Mouse (Mus musculus): ENCODE data around the gene Surf4. TPM values are rescaled to one million over a fixed set of nuclear protein-coding genes. Genes with fewer than 3 reads are reported as not detected.
A peak's percentile ranks its signal among the peaks of the same experiment; 100 is the strongest.
"Not testable (repeated sequence)": the region's sequence is repeated elsewhere in the genome, so short reads cannot be mapped to it uniquely, and the experiment has no call there.

The Surf4 gene
- total RNA-seq, 2 experiments from 2014 or later: 84.4 to 85.1 TPM

DNA sequence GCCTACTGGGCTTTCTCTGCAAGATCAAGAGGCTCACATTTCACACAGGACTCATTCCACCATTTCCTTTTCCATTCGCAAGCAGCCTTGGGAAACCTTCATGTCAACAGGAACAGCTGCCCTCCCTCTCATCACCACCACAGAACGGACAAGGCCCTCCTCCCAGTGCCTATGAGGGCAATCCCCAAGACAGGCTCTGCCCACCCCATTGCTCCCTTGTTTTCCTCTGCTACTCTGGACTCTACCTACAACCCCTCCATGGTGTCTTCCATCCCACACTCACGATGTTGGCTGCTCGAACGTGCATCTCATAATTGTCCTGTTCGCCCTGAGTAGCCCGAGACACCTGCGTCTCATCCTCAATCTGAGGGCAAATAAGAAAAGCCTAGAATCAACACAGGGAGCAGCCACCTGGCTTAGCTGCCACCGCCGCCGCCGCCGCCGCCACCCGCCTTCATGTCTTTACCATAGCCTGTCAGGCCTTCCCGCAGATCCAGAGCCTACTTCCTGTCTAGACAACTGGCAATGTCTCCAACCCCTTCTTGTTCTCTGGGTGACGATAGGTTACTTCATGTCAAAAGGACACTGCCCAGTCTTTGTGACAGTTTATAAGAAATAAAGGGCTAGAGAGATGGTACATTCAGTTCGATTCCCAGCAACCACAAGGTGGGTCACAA is 24.9 kb downstream of the Surf4 start:
- DNase-seq: no peak
- intact Hi-C loops (cut with DNase I; ENCODE audit: low total_unique reads): no loop called here

DNA sequence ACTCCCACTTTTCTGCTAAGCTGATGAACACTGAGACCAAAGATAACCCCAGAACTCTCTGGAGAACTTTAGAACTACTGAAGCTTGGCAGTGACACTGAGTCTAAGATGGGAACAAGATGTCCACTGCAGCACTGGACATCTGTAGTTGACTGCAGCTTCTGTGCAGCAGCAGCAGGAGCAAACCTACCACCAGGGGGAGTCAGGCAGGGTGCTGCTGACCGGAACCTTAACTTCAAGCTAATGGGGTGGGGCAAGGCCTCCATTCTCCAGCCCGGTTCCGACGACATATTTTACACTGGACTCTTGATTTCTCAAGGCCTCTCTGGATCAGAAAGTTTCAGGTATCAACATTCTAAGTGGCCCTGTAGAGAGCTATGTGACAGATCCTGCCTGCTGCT is 26.6 kb downstream of the Surf4 start:
- peak; percentile 55 for DNase-seq

DNA sequence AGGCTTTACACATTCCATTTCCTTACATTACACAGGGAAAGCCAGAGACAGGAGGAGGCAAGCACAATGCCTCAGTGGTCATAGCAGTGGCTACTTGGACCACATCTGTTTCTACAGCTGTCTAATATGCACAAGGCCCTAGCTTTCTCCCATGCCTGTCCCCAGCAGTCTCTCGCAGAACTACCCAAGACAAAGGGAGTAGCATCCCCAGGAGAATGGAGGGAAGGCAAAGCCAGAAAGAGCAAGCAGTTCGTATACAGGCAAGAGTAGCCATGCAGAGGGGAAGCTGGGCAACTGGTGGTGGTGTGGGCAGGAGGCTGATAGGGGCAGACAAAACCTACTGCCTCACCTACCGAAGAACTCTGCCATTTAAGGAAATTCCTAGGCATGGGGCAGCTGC is 27.3 kb downstream of the Surf4 start:
- intact Hi-C loops (cut with DNase I; ENCODE audit: low total_unique reads): no loop called here
- no peak for DNase-seq

More for the DNA sequence above, 26.6 kb downstream of the Surf4 start:
- intact Hi-C loops (cut with DNase I; ENCODE audit: low total_unique reads): no loop called here

DNA sequence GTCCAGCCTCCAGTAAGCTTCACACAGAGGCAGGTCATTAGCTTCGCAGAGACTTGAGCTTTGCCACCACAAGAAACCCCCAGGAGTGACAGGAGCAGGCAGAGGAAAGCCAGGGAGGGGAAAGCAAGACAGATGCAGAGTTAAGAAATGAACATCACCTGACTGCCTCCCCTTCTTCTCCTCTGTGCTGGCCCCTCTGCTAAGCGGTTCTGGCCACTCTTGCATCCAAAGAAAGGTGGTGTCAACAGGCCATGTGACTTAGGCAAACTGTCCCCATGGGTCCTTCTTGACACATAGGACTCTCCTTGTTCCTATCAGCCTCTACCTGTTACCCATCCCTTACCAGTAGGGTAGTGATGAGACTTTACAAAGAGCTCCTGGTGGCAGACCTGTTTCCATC is 27.8 kb downstream of the Surf4 start:
- DNase-seq: no peak
- intact Hi-C loops (cut with DNase I; ENCODE audit: low total_unique reads): no loop called here

DNA sequence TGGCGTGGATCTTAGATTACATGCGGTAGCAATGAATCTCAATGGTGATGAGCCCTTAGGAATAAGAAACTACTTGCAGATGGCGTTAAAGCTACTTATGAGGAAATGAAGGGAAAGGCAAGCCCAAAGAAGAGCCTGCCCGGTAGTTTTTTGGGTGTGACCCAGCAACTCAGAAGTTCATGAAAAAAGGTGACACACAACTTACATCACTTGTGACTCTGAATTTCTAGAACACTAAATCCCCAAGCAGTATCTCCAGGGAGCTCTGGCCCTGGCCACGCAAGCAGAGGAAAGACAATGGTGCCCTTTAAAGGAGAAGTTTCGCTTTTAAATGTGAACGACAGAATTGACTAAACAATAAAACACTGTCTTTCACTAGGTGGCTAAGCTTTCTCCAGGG is 30.4 kb downstream of the Surf4 start:
- intact Hi-C loops (cut with DNase I; ENCODE audit: low total_unique reads): no loop called here
- no peak for DNase-seq

DNA sequence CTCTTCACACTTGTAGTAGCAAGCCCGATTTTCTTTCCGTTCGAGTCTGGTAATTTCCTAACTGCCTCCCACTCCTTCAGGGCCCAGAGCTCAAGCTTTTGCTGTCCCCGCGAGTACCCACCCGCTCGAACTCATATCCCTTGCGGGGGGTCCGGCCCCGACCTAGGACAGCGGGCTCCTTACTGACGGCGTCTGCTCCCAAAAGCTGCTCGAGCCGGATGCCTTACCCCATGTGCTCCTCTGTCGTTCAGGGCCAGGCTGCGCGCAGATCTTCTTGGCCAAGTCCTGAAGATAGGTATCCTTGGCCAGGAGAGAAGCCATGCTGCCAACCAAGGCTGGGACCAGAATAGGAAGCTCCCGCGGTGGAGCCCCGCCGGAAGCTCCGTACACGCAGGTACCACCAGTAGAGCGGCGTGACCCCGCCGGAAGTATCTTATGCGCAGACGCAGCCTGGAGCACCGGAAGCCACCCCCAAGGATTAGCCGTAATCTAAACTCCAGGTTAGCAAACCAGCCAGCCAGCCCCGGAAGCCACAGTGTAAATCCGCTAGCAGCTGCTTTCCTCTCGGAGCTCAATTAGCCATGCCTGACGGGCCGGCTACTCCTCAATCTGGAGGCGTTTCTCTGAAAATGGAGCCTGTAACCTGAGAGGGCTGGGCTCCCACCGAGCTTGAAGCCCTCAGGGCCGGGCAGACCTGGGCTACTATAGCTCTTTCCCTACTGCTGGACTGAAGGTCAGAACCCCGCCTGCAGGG is 31.1 kb downstream of the Surf4 start, which contains the start of gene Surf6:
Gene Surf6, minus strand, starts transcription at position 413 of the 754 bp plus-strand sequence.
- peak; percentile 93 for DNase-seq
- intact Hi-C loops (cut with DNase I; ENCODE audit: low total_unique reads): no loop called here

DNA sequence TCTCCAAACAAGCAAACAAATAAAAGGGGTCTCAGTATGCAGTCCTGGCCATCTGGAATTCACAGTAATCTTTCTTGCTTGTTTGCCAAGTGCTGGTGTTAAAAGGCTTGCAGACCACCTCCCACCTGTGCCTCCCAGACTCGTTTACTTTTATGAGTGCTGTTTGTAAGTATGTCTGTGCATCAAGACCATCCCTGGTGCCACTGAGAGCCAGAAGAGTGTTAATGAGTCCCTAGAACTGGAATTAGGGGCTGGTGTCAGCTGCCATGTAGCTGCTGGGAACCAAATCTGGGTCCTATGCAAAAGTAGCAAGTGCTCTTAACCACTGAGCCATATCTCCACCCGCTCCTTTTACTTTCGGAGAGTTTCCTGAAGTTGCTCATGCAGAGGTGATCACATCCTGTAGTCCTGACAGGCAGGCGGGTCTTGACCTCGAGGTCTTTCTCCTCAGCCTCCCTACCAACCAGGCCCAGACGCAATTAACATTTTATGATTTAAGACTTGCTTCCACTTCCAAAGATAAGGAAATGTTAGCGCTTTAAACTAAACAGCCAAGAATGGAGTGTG is 31.8 kb downstream of the Surf4 start:
- intact Hi-C loops (cut with DNase I; ENCODE audit: low total_unique reads): no loop called here
- no peak for DNase-seq

DNA sequence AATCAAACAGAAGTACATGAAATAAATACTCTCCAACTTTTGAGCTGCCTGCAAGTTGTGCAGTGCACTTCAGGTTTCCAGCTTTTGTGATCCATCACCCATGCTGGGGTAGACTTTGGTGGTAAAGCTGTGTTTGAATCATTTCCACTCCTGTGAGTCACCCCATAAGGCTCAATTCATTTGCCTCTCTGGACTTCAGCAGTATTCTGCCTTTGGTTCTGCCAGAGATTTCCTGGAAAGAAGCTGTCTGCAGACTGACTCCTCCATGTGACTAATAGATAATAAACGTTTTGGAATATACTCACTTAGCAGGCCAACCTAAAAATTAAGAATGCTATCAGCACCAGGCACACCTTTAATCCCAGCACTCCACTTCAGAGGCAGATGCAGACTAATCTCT is 33.0 kb downstream of the Surf4 start:
- no peak for DNase-seq
- intact Hi-C loops (cut with DNase I; ENCODE audit: low total_unique reads): no loop called here

DNA sequence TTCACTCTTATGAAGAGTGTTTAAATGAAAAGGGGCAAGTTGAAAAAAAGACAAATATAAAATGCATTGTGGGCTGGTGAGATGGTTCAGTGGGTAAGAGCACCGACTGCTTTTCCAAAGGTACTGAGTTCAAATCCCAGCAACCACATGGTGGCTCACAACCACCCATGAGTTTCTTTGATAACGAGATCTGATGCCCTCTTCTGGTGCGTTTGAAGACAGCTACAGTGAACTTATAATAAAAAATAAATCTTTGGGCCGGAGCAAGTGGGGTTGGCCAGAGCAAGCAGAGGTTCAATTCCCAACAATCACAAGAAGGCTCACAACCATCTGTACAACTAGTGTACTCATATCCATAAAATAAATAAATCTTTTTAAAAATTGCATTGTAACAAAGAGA is 37.8 kb downstream of the Surf4 start:
- no peak for DNase-seq
- intact Hi-C loops (cut with DNase I; ENCODE audit: low total_unique reads): no loop called here

DNA sequence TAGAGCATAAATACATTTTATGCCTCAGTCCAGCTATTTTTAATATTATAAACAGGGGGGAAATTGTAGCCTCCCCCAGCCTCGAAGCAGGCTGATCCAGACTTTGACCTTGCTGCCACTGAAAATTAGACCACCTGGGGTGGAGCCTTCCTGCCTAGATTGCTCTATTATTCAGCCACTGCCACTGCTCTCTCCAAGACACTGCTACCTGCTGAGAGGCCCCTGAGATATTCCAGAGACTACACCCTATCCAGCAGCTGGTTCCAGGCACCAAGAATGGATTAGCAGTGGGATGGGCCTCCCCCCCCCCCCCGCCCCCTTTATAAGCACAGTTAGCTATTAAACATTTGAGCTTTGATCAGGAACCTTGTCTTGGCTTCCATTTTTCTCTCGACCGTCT is 47.6 kb downstream of the Surf4 start:
- DNase-seq; intact Hi-C loops (cut with DNase I; ENCODE audit: low total_unique reads): not testable (repeated sequence)

DNA sequence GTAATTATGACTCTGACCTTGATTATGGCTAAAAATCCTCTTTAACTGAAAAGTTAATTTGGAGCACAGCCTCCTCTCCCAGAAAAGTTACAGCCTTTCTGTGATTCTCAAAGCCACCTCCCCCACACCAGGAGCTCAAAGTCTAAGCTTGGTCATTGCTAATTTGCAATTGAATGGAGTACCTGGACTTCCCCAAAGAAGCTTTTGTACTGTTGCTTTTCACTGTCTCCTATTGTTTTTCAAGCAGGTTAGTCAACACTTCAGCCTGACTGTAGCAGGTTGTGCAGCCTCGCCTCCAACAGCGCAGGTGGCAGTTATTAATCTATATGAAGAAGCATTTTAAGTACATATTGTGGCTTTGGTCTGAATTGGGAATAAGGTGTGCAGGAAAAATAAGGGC is 48.2 kb downstream of the Surf4 start:
- intact Hi-C loops (cut with DNase I; ENCODE audit: low total_unique reads); DNase-seq: not testable (repeated sequence)

DNA sequence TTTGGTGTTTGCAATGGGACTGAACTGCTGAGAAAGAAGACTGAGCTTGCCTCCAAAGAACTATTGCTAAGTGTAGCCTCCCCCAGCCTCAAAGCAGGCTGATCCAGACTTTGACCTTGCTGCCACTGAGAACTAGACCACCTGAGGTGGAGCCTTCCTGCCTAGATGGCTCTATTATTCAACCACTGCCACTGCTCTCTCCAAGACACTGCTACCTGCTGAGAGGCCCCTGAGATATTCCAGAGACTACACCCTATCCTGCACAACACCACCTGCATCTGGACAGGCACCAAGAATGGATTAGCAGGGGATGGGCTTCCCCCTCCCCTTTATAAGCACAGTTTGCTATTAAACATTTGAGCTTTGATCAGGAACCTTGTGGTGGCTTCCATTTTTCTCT is 55.2 kb downstream of the Surf4 start:
- intact Hi-C loops (cut with DNase I; ENCODE audit: low total_unique reads): no loop called here
- no peak for DNase-seq

DNA sequence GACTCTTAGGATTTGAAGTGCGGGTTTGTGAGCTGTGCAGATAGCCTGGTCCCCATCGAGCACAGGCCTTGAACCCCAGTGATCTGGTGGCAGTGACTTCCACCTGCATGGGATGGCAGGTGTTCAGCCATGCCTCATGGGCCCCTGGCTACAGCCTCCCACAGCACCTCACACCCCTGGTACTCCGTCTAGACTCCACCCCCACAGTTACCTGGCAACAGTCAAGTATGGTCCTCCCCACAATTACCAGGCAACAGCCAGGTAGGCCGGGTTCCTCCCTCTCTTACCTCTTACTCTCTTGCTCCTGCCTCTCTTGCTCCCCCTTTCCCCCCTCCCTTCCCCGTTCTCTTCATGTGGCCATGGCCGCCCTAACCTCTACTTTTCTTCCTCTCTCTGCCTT is 63.1 kb downstream of the Surf4 start:
- DNase-seq: no peak
- intact Hi-C loops (cut with DNase I; ENCODE audit: low total_unique reads): no loop called here

Other genes starting within 250 kb of the Surf4 start
- not detected for gene Abo, start 68.9 kb downstream of the Surf4 start, total RNA-seq (2021)
- 10 to 100 TPM; 11.9 to 13.3 TPM for gene Surf6, start 31.0 kb downstream of the Surf4 start, total RNA-seq (2021)
- gene Med22, start 23.3 kb downstream of the Surf4 start, total RNA-seq (2021): 10 to 100 TPM; 19.2 to 19.7 TPM
- gene Rpl7a, start 23.2 kb downstream of the Surf4 start, total RNA-seq (2021): 100 to 1,000 TPM; 309 to 346 TPM
- 10 to 100 TPM; 15.3 to 17.2 TPM for gene Surf2, start 17.6 kb downstream of the Surf4 start, total RNA-seq (2021)
- gene Surf1, start 17.4 kb downstream of the Surf4 start, total RNA-seq (2021): 10 to 100 TPM; 35.0 to 37.8 TPM
- not detected for gene Stkld1, start 119 bp upstream of the Surf4 start, total RNA-seq (2021)
- gene Rexo4, start 30.5 kb upstream of the Surf4 start, total RNA-seq (2021): 10 to 100 TPM; 13.3 to 16.2 TPM
- gene Adamts13, start 39.5 kb upstream of the Surf4 start, total RNA-seq (2021): not detected
- 10 to 100 TPM; 21.2 to 21.4 TPM for gene Cacfd1, start 76.0 kb upstream of the Surf4 start, total RNA-seq (2021)
- gene Slc2a6, start 94.1 kb upstream of the Surf4 start, total RNA-seq (2021): under 1 TPM; 0.11 to 0.62 TPM
- 10 to 100 TPM; 30.5 to 36.4 TPM for gene Mymk, start 138.3 kb upstream of the Surf4 start, total RNA-seq (2021)
- gene Adamtsl2, start 145.5 kb upstream of the Surf4 start, total RNA-seq (2021): 10 to 100 TPM in 1 of 2 experiments, 1 to 10 TPM in 1; 6.3 to 10.5 TPM
- under 1 TPM; 0.07 to 0.08 TPM for gene Fam163b, start 208.6 kb upstream of the Surf4 start, total RNA-seq (2021)
- gene Dbh, start 231.3 kb upstream of the Surf4 start, total RNA-seq (2021): under 1 TPM in 1 of 2 experiments, not detected in 1; 0.12 TPM

All from gastrocnemius, postnatal 14 days (tissue).